Mouse (Mus musculus) neural tube, embryonic 15.5 days (tissue): ENCODE measurements around the gene Iqcf1. TPM values are rescaled to one million over a fixed set of nuclear protein-coding genes. Genes with fewer than 3 reads are reported as not detected.
"Not testable (repeated sequence)": the region's sequence is repeated elsewhere in the genome, so short reads cannot be mapped to it uniquely, and the experiment has no call there.

Experiments
- ATAC-seq: fragments of 200-750 bp; cut with Nextera tagmentation; 2 replicates; pipeline ENCODE4 v1.8.0; 2017; ENCODE audit warnings: mild to moderate bottlenecking, moderate TSS enrichment, moderate library complexity; ENCODE audit not compliant: low FRiP score
- H3K27ac ChIP-seq: fragments of 300-500 bp; sonication (generic); replicated peaks from 2 replicates; pipeline ENCODE4 v1.5.1; 2015; ENCODE audit warnings: mild to moderate bottlenecking, inconsistent platforms
- H3K27me3 ChIP-seq: fragments of 300-500 bp; sonication (generic); replicated peaks from 2 replicates; pipeline ENCODE4 v1.6.1; 2015; ENCODE audit warnings: inconsistent platforms
- H3K36me3 ChIP-seq: fragments of 300-500 bp; sonication (generic); 2 replicates; pipeline ENCODE4 v1.6.1; 2015; ENCODE audit warnings: inconsistent platforms
- H3K4me1 ChIP-seq: fragments of 300-500 bp; sonication (generic); 2 replicates; pipeline ENCODE4 v1.6.1; 2015; ENCODE audit warnings: inconsistent platforms
- H3K4me2 ChIP-seq: fragments of 300-500 bp; sonication (generic); 2 replicates; pipeline ENCODE4 v1.6.1; 2015; ENCODE audit warnings: inconsistent platforms, mild to moderate bottlenecking, moderate library complexity
- H3K4me3 ChIP-seq: fragments of 300-500 bp; sonication (generic); replicated peaks from 2 replicates; pipeline ENCODE4 v1.5.1; 2015; ENCODE audit warnings: mild to moderate bottlenecking, inconsistent platforms
- H3K9ac ChIP-seq: fragments of 300-500 bp; sonication (generic); replicated peaks from 2 replicates; pipeline ENCODE4 v1.6.1; 2015; ENCODE audit warnings: mild to moderate bottlenecking, inconsistent platforms
- H3K9me3 ChIP-seq: fragments of 300-500 bp; sonication (generic); replicated peaks from 2 replicates; pipeline ENCODE4 v1.6.1; 2016; ENCODE audit warnings: inconsistent platforms
- WGBS: fragments of 180-500 bp; shearing (Covaris S2); methylation state at CpG from one replicate; pipeline ENCODE4 v1.1.7; 2015; ENCODE audit warnings: mixed read lengths; 5-methylcytosine and 5-hydroxymethylcytosine counted together
- polyA plus RNA-seq: library from polyadenylated mRNA; unstranded; fragments of >200 nt; fragmentation: Nextera tagmentation; extraction: Ambion mirVana; gene quantifications from 2 replicates; pipeline ENCODE4 v1.2.1, GENCODE M21; 2015

Iqcf1 gene
- polyA plus RNA-seq, 1 experiment from 2014 or later = not detected

GRCm38 (mm10) chr9:106487602-106488001 is 12.2 kb upstream of the Iqcf1 start:
- not testable (repeated sequence) for H3K9me3 ChIP-seq, H3K4me1 ChIP-seq, H3K9ac ChIP-seq, H3K27ac ChIP-seq, H3K4me2 ChIP-seq, H3K27me3 ChIP-seq, H3K4me3 ChIP-seq, ATAC-seq
- 90% methylated on average over 6 of the region's 6 CpGs for WGBS
- peaks cover 39% of the 10 kb centered on the region for H3K36me3 ChIP-seq

- ATAC-seq = no peak
- no peaks in the 10 kb centered on the region for H3K9me3 ChIP-seq
- H3K27me3 ChIP-seq = no peaks in the 10 kb centered on the region
- no peak overlapping the region for H3K4me2 ChIP-seq
- no peak overlapping the region for H3K9ac ChIP-seq
- 90% methylated on average over 22 of the region's 22 CpGs for WGBS
- no peaks in the 10 kb centered on the region for H3K36me3 ChIP-seq
- no peak overlapping the region for H3K27ac ChIP-seq
- H3K4me1 ChIP-seq = no peaks in the 10 kb centered on the region
- H3K4me3 ChIP-seq = no peak overlapping the region
Measured at GRCm38 (mm10) chr9:106501846-106502245, 2.1 kb downstream of the Iqcf1 start.

GRCm38 (mm10) chr9:106504246-106504645 is 4.5 kb downstream of the Iqcf1 start:
- WGBS = 75% methylated on average over 6 of the region's 6 CpGs
- H3K4me2 ChIP-seq = no peak overlapping the region
- no peak for ATAC-seq
- no peaks in the 10 kb centered on the region for H3K27me3 ChIP-seq
- H3K9ac ChIP-seq = no peak overlapping the region
- H3K4me3 ChIP-seq = no peak overlapping the region
- no peaks in the 10 kb centered on the region for H3K36me3 ChIP-seq
- H3K9me3 ChIP-seq = no peaks in the 10 kb centered on the region
- H3K27ac ChIP-seq = no peak overlapping the region
- no peaks in the 10 kb centered on the region for H3K4me1 ChIP-seq

GRCm38 (mm10) chr9:106509356-106509755 is 9.6 kb downstream of the Iqcf1 start:
- Histone ChIP-seq H3K36me3 (no peaks in the 10 kb centered on the region), H3K9me3 (no peaks in the 10 kb centered on the region), H3K4me3 (no peak overlapping the region), H3K4me1 (no peaks in the 10 kb centered on the region), H3K27ac (no peak overlapping the region), H3K9ac (no peak overlapping the region), H3K4me2 (no peak overlapping the region), H3K27me3 (no peaks in the 10 kb centered on the region)
- ATAC-seq = no peak
- WGBS = 90% methylated on average over 10 of the region's 10 CpGs

- H3K9me3 ChIP-seq = no peaks in the 10 kb centered on the region
- WGBS = 55% methylated on average over 13 of the region's 13 CpGs
- no peaks in the 10 kb centered on the region for H3K4me1 ChIP-seq
- no peak overlapping the region for H3K4me2 ChIP-seq
- no peak for ATAC-seq
- no peaks in the 10 kb centered on the region for H3K27me3 ChIP-seq
- H3K9ac ChIP-seq = no peak overlapping the region
- no peaks in the 10 kb centered on the region for H3K36me3 ChIP-seq
- no peak overlapping the region for H3K4me3 ChIP-seq
- no peak overlapping the region for H3K27ac ChIP-seq
Measured at GRCm38 (mm10) chr9:106512729-106513450, 13.1 kb downstream of the Iqcf1 start.

- no peaks in the 10 kb centered on the region for H3K9me3 ChIP-seq
- H3K4me3 ChIP-seq = no peak overlapping the region
- H3K27me3 ChIP-seq = no peaks in the 10 kb centered on the region
- H3K36me3 ChIP-seq = no peaks in the 10 kb centered on the region
- WGBS = 73% methylated on average over 6 of the region's 6 CpGs
- no peak for ATAC-seq
- H3K27ac ChIP-seq = no peak overlapping the region
- no peak overlapping the region for H3K9ac ChIP-seq
- H3K4me2 ChIP-seq = no peak overlapping the region
- no peaks in the 10 kb centered on the region for H3K4me1 ChIP-seq
Measured at GRCm38 (mm10) chr9:106513566-106513965, 13.8 kb downstream of the Iqcf1 start.

- Histone ChIP-seq H3K4me3 (no peak within 1 kb of the TSS), H3K27ac (no peak within 1 kb of the TSS), H3K27me3 (no peaks in the 10 kb centered on the region), H3K9ac (no peak within 1 kb of the TSS), H3K4me1 (no peaks in the 10 kb centered on the region), H3K4me2 (no peak within 1 kb of the TSS), H3K36me3 (no peaks in the 10 kb centered on the region), H3K9me3 (no peaks in the 10 kb centered on the region)
- ATAC-seq = no peak
- 88% methylated on average over 4 of the region's 4 CpGs for WGBS
Measured at GRCm38 (mm10) chr9:106514273-106514672, 14.5 kb downstream of the Iqcf1 start, which contains the start of gene Iqcf5. Gene Iqcf5, plus strand, starts transcription at chr9:106514573.

GRCm38 (mm10) chr9:106519433-106519832 is 19.7 kb downstream of the Iqcf1 start:
- WGBS = 75% methylated on average over 2 of the region's 2 CpGs
- Histone ChIP-seq H3K4me3 (no peak overlapping the region), H3K27ac (no peak overlapping the region), H3K36me3 (no peaks in the 10 kb centered on the region), H3K9me3 (no peaks in the 10 kb centered on the region), H3K9ac (no peak overlapping the region), H3K27me3 (no peaks in the 10 kb centered on the region), H3K4me1 (no peaks in the 10 kb centered on the region), H3K4me2 (no peak overlapping the region)
- no peak for ATAC-seq

- Histone ChIP-seq H3K4me2 (no peak overlapping the region), H3K36me3 (no peaks in the 10 kb centered on the region), H3K27me3 (no peaks in the 10 kb centered on the region), H3K9ac (no peak overlapping the region), H3K4me3 (no peak overlapping the region), H3K4me1 (no peaks in the 10 kb centered on the region), H3K9me3 (no peaks in the 10 kb centered on the region), H3K27ac (no peak overlapping the region)
- 75% methylated on average over 8 of the region's 8 CpGs for WGBS
- no peak for ATAC-seq
Measured at GRCm38 (mm10) chr9:106519909-106520308, 20.1 kb downstream of the Iqcf1 start.

GRCm38 (mm10) chr9:106531833-106532232 is 32.1 kb downstream of the Iqcf1 start:
- H3K9me3 ChIP-seq = no peaks in the 10 kb centered on the region
- no peak overlapping the region for H3K4me2 ChIP-seq
- no peak overlapping the region for H3K4me3 ChIP-seq
- H3K9ac ChIP-seq = no peak overlapping the region
- 41% methylated on average over 3 of the region's 3 CpGs for WGBS
- no peaks in the 10 kb centered on the region for H3K36me3 ChIP-seq
- ATAC-seq = no peak
- H3K27me3 ChIP-seq = no peaks in the 10 kb centered on the region
- H3K27ac ChIP-seq = no peak overlapping the region
- no peaks in the 10 kb centered on the region for H3K4me1 ChIP-seq

GRCm38 (mm10) chr9:106534296-106534695 is 34.5 kb downstream of the Iqcf1 start:
- Histone ChIP-seq H3K27ac (no peak overlapping the region), H3K4me3 (no peak overlapping the region), H3K36me3 (no peaks in the 10 kb centered on the region), H3K9ac (no peak overlapping the region), H3K9me3 (no peaks in the 10 kb centered on the region), H3K4me1 (no peaks in the 10 kb centered on the region), H3K27me3 (no peaks in the 10 kb centered on the region), H3K4me2 (no peak overlapping the region)
- ATAC-seq = no peak
- WGBS = 95% methylated on average over 7 of the region's 7 CpGs

GRCm38 (mm10) chr9:106534975-106535374 is 35.2 kb downstream of the Iqcf1 start:
- no peak overlapping the region for H3K4me3 ChIP-seq
- 94% methylated on average over 11 of the region's 11 CpGs for WGBS
- ATAC-seq = no peak
- no peak overlapping the region for H3K9ac ChIP-seq
- no peaks in the 10 kb centered on the region for H3K27me3 ChIP-seq
- no peaks in the 10 kb centered on the region for H3K4me1 ChIP-seq
- H3K4me2 ChIP-seq = no peak overlapping the region
- no peak overlapping the region for H3K27ac ChIP-seq
- no peaks in the 10 kb centered on the region for H3K9me3 ChIP-seq
- H3K36me3 ChIP-seq = no peaks in the 10 kb centered on the region
